Mouse (Mus musculus): ENCODE data around the gene Zglp1.
"Not testable (repeated sequence)": the region's sequence is repeated elsewhere in the genome, so short reads cannot be mapped to it uniquely, and the experiment has no call there.

Gene Zglp1

GRCm38 (mm10) chr9:21072641-21073040 lies 5.7 kb upstream of the Zglp1 start:
- no peak for DNase-seq (ENCODE audit: low spot score)

GRCm38 (mm10) chr9:21062928-21063327 lies 4.0 kb downstream of the Zglp1 start:
- no peak for DNase-seq (ENCODE audit: low spot score)

- no peak for DNase-seq (ENCODE audit: low spot score)
These were observed 15.3 kb downstream of the Zglp1 start for GRCm38 (mm10) chr9:21051578-21051977.

- no peak for DNase-seq (ENCODE audit: low spot score)
These were observed 21.7 kb downstream of the Zglp1 start for GRCm38 (mm10) chr9:21045235-21045634.

- DNase-seq (ENCODE audit: low spot score) = not testable (repeated sequence)
These were observed 22.1 kb downstream of the Zglp1 start for GRCm38 (mm10) chr9:21044785-21045184.

- no peak for DNase-seq (ENCODE audit: low spot score)
These were observed 23.3 kb downstream of the Zglp1 start for GRCm38 (mm10) chr9:21043563-21043962.

- peak; percentile 16 for DNase-seq (ENCODE audit: low spot score)
These were observed 25.6 kb downstream of the Zglp1 start for GRCm38 (mm10) chr9:21041308-21041707.

- DNase-seq (ENCODE audit: low spot score) = no peak
These were observed 27.1 kb downstream of the Zglp1 start for GRCm38 (mm10) chr9:21039779-21040178.

GRCm38 (mm10) chr9:21037481-21037891 lies 29.4 kb downstream of the Zglp1 start:
- DNase-seq (ENCODE audit: low spot score) = no peak

GRCm38 (mm10) chr9:21036666-21037065 lies 30.2 kb downstream of the Zglp1 start:
- DNase-seq (ENCODE audit: low spot score) = no peak

- DNase-seq (ENCODE audit: low spot score) = no peak
These were observed 30.7 kb downstream of the Zglp1 start for GRCm38 (mm10) chr9:21036161-21036560.

- DNase-seq (ENCODE audit: low spot score) = no peak
These were observed 31.3 kb downstream of the Zglp1 start for GRCm38 (mm10) chr9:21035586-21035985.

GRCm38 (mm10) chr9:21034481-21035085 lies 32.3 kb downstream of the Zglp1 start:
- DNase-seq (ENCODE audit: low spot score) = no peak

GRCm38 (mm10) chr9:21033136-21033535 lies 33.8 kb downstream of the Zglp1 start:
- DNase-seq (ENCODE audit: low spot score) = peak; percentile 79

- DNase-seq (ENCODE audit: low spot score) = no peak
These were observed 34.4 kb downstream of the Zglp1 start for GRCm38 (mm10) chr9:21032491-21032890.

- DNase-seq (ENCODE audit: low spot score) = peak; percentile 30
These were observed 35.0 kb downstream of the Zglp1 start, which contains the start of gene Icam5 for GRCm38 (mm10) chr9:21031896-21032351. Icam5 (plus strand) TSS chr9:21032073.

GRCm38 (mm10) chr9:21031251-21031895 lies 35.5 kb downstream of the Zglp1 start:
- peak; percentile 70 for DNase-seq (ENCODE audit: low spot score)

GRCm38 (mm10) chr9:21030781-21031250 lies 36.1 kb downstream of the Zglp1 start:
- peak; percentile 87 for DNase-seq (ENCODE audit: low spot score)

- peak; percentile 14 for DNase-seq (ENCODE audit: low spot score)
These were observed 36.8 kb downstream of the Zglp1 start for GRCm38 (mm10) chr9:21030055-21030600.

GRCm38 (mm10) chr9:21029291-21030054 lies 37.4 kb downstream of the Zglp1 start, which contains the start of gene Icam4:
Icam4 (plus strand) TSS chr9:21029373.
- peak; percentile 82 for DNase-seq (ENCODE audit: low spot score)

- DNase-seq (ENCODE audit: low spot score) = no peak
These were observed 38.3 kb downstream of the Zglp1 start for GRCm38 (mm10) chr9:21028560-21029110.

- DNase-seq (ENCODE audit: low spot score) = no peak
These were observed 39.1 kb downstream of the Zglp1 start for GRCm38 (mm10) chr9:21027774-21028290.

Measured in MN1 (cell line).